Mouse (Mus musculus): ENCODE measurements at regions not wholly inside any gene's neighbourhood (a gene's known extent, or its start where the extent isn't known, plus 50 kb on each side); places are given as distances from the start of the nearest gene placed in this dataset.

- Histone ChIP-seq H3K27ac (ENCODE audit: low read depth, low read length) (no peak overlapping the region), H3K27me3 (ENCODE audit: control insufficient read depth, insufficient read depth, low read length) (no peaks in the 10 kb centered on the region), H3K9me3 (replicated peaks; ENCODE audit: control insufficient read depth, low read length) (no peaks in the 10 kb centered on the region), H3K4me2 (no peak overlapping the region), H3K4me1 (ENCODE audit: control insufficient read depth, insufficient read depth, low read length) (peaks cover 7% of the 10 kb centered on the region), H3K9ac (ENCODE audit: low read depth, low read length) (no peak overlapping the region), H3K36me3 (ENCODE audit: control insufficient read depth, insufficient read depth, low read length) (no peaks in the 10 kb centered on the region), H3K4me3 (ENCODE audit: low read depth, low read length) (no peak overlapping the region)
- WGBS (ENCODE audit: insufficient replicate concordance), result 58% methylated on average over 4 of the region's 4 CpGs
- ATAC-seq (replicated peaks; ENCODE audit: insufficient number of reproducible peaks, low FRiP score, low TSS enrichment), result no peak
Observed at GRCm38 (mm10) chr13:101235846-101236245, 402.6 kb upstream of the Slc30a5 start.

GRCm38 (mm10) chr13:101235110-101235509 is 401.9 kb upstream of the Slc30a5 start:
- 36% methylated on average over 3 of the region's 3 CpGs for WGBS (ENCODE audit: insufficient replicate concordance)
- ATAC-seq (replicated peaks; ENCODE audit: insufficient number of reproducible peaks, low FRiP score, low TSS enrichment), result no peak
- H3K4me3 ChIP-seq (ENCODE audit: low read depth, low read length), result no peak overlapping the region
- no peak overlapping the region for H3K27ac ChIP-seq (ENCODE audit: low read depth, low read length)
- no peak overlapping the region for H3K9ac ChIP-seq (ENCODE audit: low read depth, low read length)
- no peaks in the 10 kb centered on the region for H3K36me3 ChIP-seq (ENCODE audit: control insufficient read depth, insufficient read depth, low read length)
- H3K4me2 ChIP-seq, result no peak overlapping the region
- no peaks in the 10 kb centered on the region for H3K27me3 ChIP-seq (ENCODE audit: control insufficient read depth, insufficient read depth, low read length)
- H3K9me3 ChIP-seq (replicated peaks; ENCODE audit: control insufficient read depth, low read length), result no peaks in the 10 kb centered on the region
- peaks cover 7% of the 10 kb centered on the region for H3K4me1 ChIP-seq (ENCODE audit: control insufficient read depth, insufficient read depth, low read length)

- no peak for ATAC-seq (replicated peaks; ENCODE audit: insufficient number of reproducible peaks, low FRiP score, low TSS enrichment)
Observed at GRCm38 (mm10) chr13:101234550-101234949, 401.3 kb upstream of the Slc30a5 start.

GRCm38 (mm10) chr13:101233843-101234281 is 400.6 kb upstream of the Slc30a5 start:
- Histone ChIP-seq H3K4me2 (0 out of 2 replicates have a peak overlapping the region, but pooled peaks have one; percentile 19), H3K36me3 (ENCODE audit: control insufficient read depth, insufficient read depth, low read length) (no peaks in the 10 kb centered on the region), H3K9ac (ENCODE audit: low read depth, low read length) (no peak overlapping the region), H3K27ac (ENCODE audit: low read depth, low read length) (0 out of 2 replicates have a peak overlapping the region, but pooled peaks have one; percentile 29), H3K4me3 (ENCODE audit: low read depth, low read length) (no peak overlapping the region), H3K9me3 (replicated peaks; ENCODE audit: control insufficient read depth, low read length) (no peaks in the 10 kb centered on the region), H3K27me3 (ENCODE audit: control insufficient read depth, insufficient read depth, low read length) (no peaks in the 10 kb centered on the region), H3K4me1 (ENCODE audit: control insufficient read depth, insufficient read depth, low read length) (peaks cover 7% of the 10 kb centered on the region)
- 15% methylated on average over 5 of the region's 5 CpGs for WGBS (ENCODE audit: insufficient replicate concordance)
- no peak for ATAC-seq (replicated peaks; ENCODE audit: insufficient number of reproducible peaks, low FRiP score, low TSS enrichment)

More at GRCm38 (mm10) chr13:101234550-101234949, 401.3 kb upstream of the Slc30a5 start:
- H3K9ac ChIP-seq (ENCODE audit: low read depth, low read length), result no peak overlapping the region
- no peak overlapping the region for H3K27ac ChIP-seq (ENCODE audit: low read depth, low read length)
- H3K4me3 ChIP-seq (ENCODE audit: low read depth, low read length), result no peak overlapping the region
- H3K4me1 ChIP-seq (ENCODE audit: control insufficient read depth, insufficient read depth, low read length), result peaks cover 7% of the 10 kb centered on the region
- H3K9me3 ChIP-seq (replicated peaks; ENCODE audit: control insufficient read depth, low read length), result no peaks in the 10 kb centered on the region
- 70% methylated on average over 10 of the region's 10 CpGs for WGBS (ENCODE audit: insufficient replicate concordance)
- H3K27me3 ChIP-seq (ENCODE audit: control insufficient read depth, insufficient read depth, low read length), result no peaks in the 10 kb centered on the region
- H3K36me3 ChIP-seq (ENCODE audit: control insufficient read depth, insufficient read depth, low read length), result no peaks in the 10 kb centered on the region
- no peak overlapping the region for H3K4me2 ChIP-seq

GRCm38 (mm10) chr13:101233181-101233842 is 400.1 kb upstream of the Slc30a5 start:
- Histone ChIP-seq H3K36me3 (ENCODE audit: control insufficient read depth, insufficient read depth, low read length) (no peaks in the 10 kb centered on the region), H3K4me1 (ENCODE audit: control insufficient read depth, insufficient read depth, low read length) (peaks cover 7% of the 10 kb centered on the region), H3K9me3 (replicated peaks; ENCODE audit: control insufficient read depth, low read length) (no peaks in the 10 kb centered on the region), H3K4me3 (ENCODE audit: low read depth, low read length) (no peak overlapping the region), H3K4me2 (0 out of 2 replicates have a peak overlapping the region, but pooled peaks have one; percentile 19), H3K27ac (ENCODE audit: low read depth, low read length) (0 out of 2 replicates have a peak overlapping the region, but pooled peaks have one; percentile 29), H3K9ac (ENCODE audit: low read depth, low read length) (0 out of 2 replicates have a peak overlapping the region, but pooled peaks have one; percentile 30), H3K27me3 (ENCODE audit: control insufficient read depth, insufficient read depth, low read length) (no peaks in the 10 kb centered on the region)
- ATAC-seq (replicated peaks; ENCODE audit: insufficient number of reproducible peaks, low FRiP score, low TSS enrichment), result no peak
- 27% methylated on average over 8 of the region's 8 CpGs for WGBS (ENCODE audit: insufficient replicate concordance)

- WGBS (ENCODE audit: insufficient replicate concordance), result 81% methylated on average over 4 of the region's 4 CpGs
- H3K4me3 ChIP-seq (ENCODE audit: low read depth, low read length), result no peak overlapping the region
- H3K27ac ChIP-seq (ENCODE audit: low read depth, low read length), result no peak overlapping the region
- no peak overlapping the region for H3K4me2 ChIP-seq
- H3K9ac ChIP-seq (ENCODE audit: low read depth, low read length), result no peak overlapping the region
- H3K4me1 ChIP-seq (ENCODE audit: control insufficient read depth, insufficient read depth, low read length), result peaks cover 7% of the 10 kb centered on the region
- no peaks in the 10 kb centered on the region for H3K9me3 ChIP-seq (replicated peaks; ENCODE audit: control insufficient read depth, low read length)
- ATAC-seq (replicated peaks; ENCODE audit: insufficient number of reproducible peaks, low FRiP score, low TSS enrichment), result no peak
- H3K36me3 ChIP-seq (ENCODE audit: control insufficient read depth, insufficient read depth, low read length), result no peaks in the 10 kb centered on the region
- H3K27me3 ChIP-seq (ENCODE audit: control insufficient read depth, insufficient read depth, low read length), result no peaks in the 10 kb centered on the region
Observed at GRCm38 (mm10) chr13:101229861-101230260, 396.6 kb upstream of the Slc30a5 start.

GRCm38 (mm10) chr13:101225366-101225765 is 392.1 kb upstream of the Slc30a5 start:
- Histone ChIP-seq H3K4me3 (ENCODE audit: low read depth, low read length) (no peak overlapping the region), H3K4me1 (ENCODE audit: control insufficient read depth, insufficient read depth, low read length) (no peaks in the 10 kb centered on the region), H3K36me3 (ENCODE audit: control insufficient read depth, insufficient read depth, low read length) (no peaks in the 10 kb centered on the region), H3K27ac (ENCODE audit: low read depth, low read length) (no peak overlapping the region), H3K27me3 (ENCODE audit: control insufficient read depth, insufficient read depth, low read length) (no peaks in the 10 kb centered on the region), H3K9me3 (replicated peaks; ENCODE audit: control insufficient read depth, low read length) (no peaks in the 10 kb centered on the region), H3K4me2 (no peak overlapping the region), H3K9ac (ENCODE audit: low read depth, low read length) (no peak overlapping the region)
- 75% methylated on average over 2 of the region's 2 CpGs for WGBS (ENCODE audit: insufficient replicate concordance)
- no peak for ATAC-seq (replicated peaks; ENCODE audit: insufficient number of reproducible peaks, low FRiP score, low TSS enrichment)

GRCm38 (mm10) chr13:101221331-101222043 is 388.3 kb upstream of the Slc30a5 start:
- no peaks in the 10 kb centered on the region for H3K27me3 ChIP-seq (ENCODE audit: control insufficient read depth, insufficient read depth, low read length)
- no peaks in the 10 kb centered on the region for H3K4me1 ChIP-seq (ENCODE audit: control insufficient read depth, insufficient read depth, low read length)
- no peak overlapping the region for H3K4me2 ChIP-seq
- H3K36me3 ChIP-seq (ENCODE audit: control insufficient read depth, insufficient read depth, low read length), result no peaks in the 10 kb centered on the region
- ATAC-seq (replicated peaks; ENCODE audit: insufficient number of reproducible peaks, low FRiP score, low TSS enrichment), result no peak
- no peak overlapping the region for H3K9ac ChIP-seq (ENCODE audit: low read depth, low read length)
- 75% methylated on average over 7 of the region's 7 CpGs for WGBS (ENCODE audit: insufficient replicate concordance)
- H3K4me3 ChIP-seq (ENCODE audit: low read depth, low read length), result no peak overlapping the region
- no peaks in the 10 kb centered on the region for H3K9me3 ChIP-seq (replicated peaks; ENCODE audit: control insufficient read depth, low read length)
- no peak overlapping the region for H3K27ac ChIP-seq (ENCODE audit: low read depth, low read length)
